Mouse (Mus musculus) macrophage (primary cell): ENCODE data around the gene Galnt2. TPM values are rescaled to one million over a fixed set of nuclear protein-coding genes. Genes with fewer than 3 reads are reported as not detected.

Experiments used
- H3K27ac ChIP-seq: fragments of 350-480 bp; formaldehyde crosslinking; 2 replicates; pipeline ENCODE4 v1.9.0; 2021
- H3K36me3 ChIP-seq: fragments of 350-480 bp; formaldehyde crosslinking; 2 replicates; pipeline ENCODE4 v1.9.0; 2021; ENCODE audit errors: inconsistent target
- H3K4me3 ChIP-seq: fragments of 350-480 bp; formaldehyde crosslinking; 2 replicates; pipeline ENCODE4 v1.9.0; 2021; ENCODE audit errors: inconsistent target
- H3K79me2 ChIP-seq: fragments of 350-480 bp; formaldehyde crosslinking; 2 replicates; pipeline ENCODE4 v1.9.0; 2021; ENCODE audit errors: inconsistent target
- WGBS: methylation state at CpG from one replicate; pipeline ENCODE4 v1.1.7; 2026; ENCODE audit warnings: inconsistent platforms; ENCODE audit not compliant: missing documents; 5-methylcytosine and 5-hydroxymethylcytosine counted together
- polyA plus RNA-seq: library from polyadenylated mRNA; stranded (reverse); fragments of 250-400 nt; gene quantifications from 3 replicates; pipeline ENCODE4 v1.2.4, GENCODE M21; 2018; ENCODE audit warnings: inconsistent platforms

Galnt2 gene
- polyA plus RNA-seq, 1 experiment from 2014 or later: 17.5 TPM

GRCm38 (mm10) chr8:124384336-124384735 is 153.1 kb downstream of the Galnt2 start:
- Histone ChIP-seq H3K36me3 (no peaks in the 10 kb centered on the region), H3K79me2 (no peaks in the 10 kb centered on the region), H3K27ac (no peak overlapping the region), H3K4me3 (no peak overlapping the region)
- WGBS: 91% methylated on average over 19 of the region's 19 CpGs

- WGBS: 77% methylated on average over 23 of the region's 23 CpGs
- Histone ChIP-seq H3K36me3 (no peaks in the 10 kb centered on the region), H3K79me2 (no peaks in the 10 kb centered on the region), H3K27ac (no peak overlapping the region), H3K4me3 (no peak overlapping the region)
Observed at GRCm38 (mm10) chr8:124386225-124386899, 155.2 kb downstream of the Galnt2 start.

- Histone ChIP-seq H3K4me3 (no peak overlapping the region), H3K79me2 (no peaks in the 10 kb centered on the region), H3K36me3 (no peaks in the 10 kb centered on the region), H3K27ac (no peak overlapping the region)
- 89% methylated on average over 11 of the region's 11 CpGs for WGBS
Observed at GRCm38 (mm10) chr8:124389495-124389894, 158.3 kb downstream of the Galnt2 start.

- H3K4me3 ChIP-seq: no peak overlapping the region
- WGBS: 88% methylated on average over 7 of the region's 7 CpGs
- no peak overlapping the region for H3K27ac ChIP-seq
- H3K36me3 ChIP-seq: no peaks in the 10 kb centered on the region
- no peaks in the 10 kb centered on the region for H3K79me2 ChIP-seq
Observed at GRCm38 (mm10) chr8:124391191-124391590, 160.0 kb downstream of the Galnt2 start.

- 66% methylated on average over 10 of the region's 10 CpGs for WGBS
Observed at GRCm38 (mm10) chr8:124392271-124393012, 161.3 kb downstream of the Galnt2 start.

GRCm38 (mm10) chr8:124393013-124393412 is 161.8 kb downstream of the Galnt2 start:
- no peaks in the 10 kb centered on the region for H3K79me2 ChIP-seq
- H3K27ac ChIP-seq: no peak overlapping the region
- WGBS: 85% methylated on average over 4 of the region's 5 CpGs
- H3K4me3 ChIP-seq: no peak overlapping the region
- H3K36me3 ChIP-seq: no peaks in the 10 kb centered on the region

More at GRCm38 (mm10) chr8:124392271-124393012, 161.3 kb downstream of the Galnt2 start:
- Histone ChIP-seq H3K79me2 (no peaks in the 10 kb centered on the region), H3K27ac (no peak overlapping the region), H3K4me3 (no peak overlapping the region), H3K36me3 (no peaks in the 10 kb centered on the region)

- no peak overlapping the region for H3K27ac ChIP-seq
- no peaks in the 10 kb centered on the region for H3K79me2 ChIP-seq
- no peak overlapping the region for H3K4me3 ChIP-seq
- 77% methylated on average over 4 of the region's 4 CpGs for WGBS
- H3K36me3 ChIP-seq: no peaks in the 10 kb centered on the region
Observed at GRCm38 (mm10) chr8:124393927-124394326, 162.7 kb downstream of the Galnt2 start.

- Histone ChIP-seq H3K4me3 (no peak overlapping the region), H3K27ac (no peak overlapping the region), H3K79me2 (no peaks in the 10 kb centered on the region), H3K36me3 (no peaks in the 10 kb centered on the region)
- 86% methylated on average over 7 of the region's 7 CpGs for WGBS
Observed at GRCm38 (mm10) chr8:124394951-124395350, 163.8 kb downstream of the Galnt2 start.

Other genes starting within 250 kb of the Galnt2 start
- 3.5 to 8.4 TPM (median 5.8 TPM) in 3 replicates for gene Abcb10, start 248.3 kb upstream of the Galnt2 start, polyA plus RNA-seq
- gene Taf5l, start 210.0 kb upstream of the Galnt2 start, polyA plus RNA-seq: 10.7 to 14.1 TPM (median 13.4 TPM) in 3 replicates
- gene Urb2, start 209.9 kb upstream of the Galnt2 start, polyA plus RNA-seq: 3.8 to 8.5 TPM (median 3.8 TPM) in 3 replicates
- gene Pgbd5, start 208.3 kb downstream of the Galnt2 start, polyA plus RNA-seq: 0.25 to 2.4 TPM (median 0.39 TPM) in 3 replicates